Mouse (Mus musculus) adrenal gland, postnatal 0 days (tissue): Measurements from ENCODE around the gene Fscn3. TPM values are rescaled to one million over a fixed set of nuclear protein-coding genes. Genes with fewer than 3 reads are reported as not detected.

ENCODE experiments used
- polyA plus RNA-seq: library from polyadenylated mRNA; unstranded; fragments of >200 nt; fragmentation: Nextera tagmentation; extraction: Ambion mirVana; gene quantifications from 2 replicates; pipeline ENCODE4 v1.2.1, GENCODE M21; 2015

The Fscn3 gene
- not detected in 2 replicates for polyA plus RNA-seq

DNA sequence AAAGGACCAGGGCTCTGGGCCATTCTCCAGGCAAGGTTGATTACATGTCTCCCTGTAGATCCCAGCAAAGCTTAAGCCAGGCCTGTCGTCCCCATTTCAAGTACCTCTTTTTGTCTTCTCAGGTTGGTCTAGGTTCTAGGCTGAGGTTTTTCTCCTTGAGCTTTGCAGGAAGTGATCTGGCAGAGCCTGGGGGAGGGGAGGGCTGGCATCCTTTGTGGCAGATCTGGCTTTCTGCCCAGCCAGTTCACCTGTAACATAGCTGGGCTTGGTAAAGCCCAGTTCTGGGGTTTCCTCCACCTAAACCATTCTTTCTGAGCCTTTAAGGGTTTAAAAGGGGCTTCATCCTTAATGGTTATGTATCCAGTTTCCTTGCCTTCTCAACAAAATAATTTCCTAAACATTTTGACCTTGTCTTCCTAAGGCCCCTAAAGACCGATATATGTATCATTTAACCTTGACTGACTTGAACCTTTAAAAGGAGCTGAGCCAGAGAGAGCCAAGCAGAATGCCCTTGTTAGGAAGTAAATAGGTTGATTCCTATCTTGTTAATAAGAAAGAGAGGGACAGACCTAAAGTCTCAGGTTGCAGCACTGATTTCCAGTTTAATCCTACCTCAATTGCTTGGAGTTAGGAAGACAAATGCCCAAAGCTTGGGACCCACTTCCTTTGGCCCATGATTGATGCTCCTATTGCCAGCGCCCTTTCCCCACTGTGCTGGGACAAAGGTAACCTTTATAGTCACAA, at the start of gene Fscn3:
Gene Fscn3 (plus strand): TSS at position 694 of the 744 bp plus-strand sequence.

DNA sequence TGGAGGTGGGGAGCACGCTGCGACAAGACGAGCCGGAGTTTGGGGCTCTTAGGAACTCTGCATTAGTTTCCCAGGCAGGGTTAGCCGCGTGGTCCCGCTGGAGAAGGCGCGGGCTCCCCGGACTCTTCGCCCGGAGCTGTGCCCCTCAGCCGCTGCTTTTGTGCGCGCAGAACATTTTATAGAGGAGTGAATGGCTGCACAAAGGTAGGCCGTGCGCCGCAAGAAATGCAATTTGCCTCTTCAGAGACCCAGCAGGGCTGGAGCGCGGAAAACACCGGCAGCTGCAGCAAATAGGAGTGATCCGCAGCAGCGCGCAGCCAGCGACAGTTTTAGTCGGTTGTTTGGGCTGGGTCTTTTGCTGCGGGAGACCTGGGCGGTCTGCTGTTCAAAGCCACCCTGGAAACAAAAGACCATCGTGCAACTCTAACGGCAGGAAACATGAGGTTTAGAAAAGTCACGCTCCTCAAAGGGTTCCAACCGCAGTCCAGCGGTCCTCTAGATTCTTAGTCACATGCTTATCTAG, 29.8 kb upstream of the Fscn3 start, which contains the start of gene Zfp800:
Gene Zfp800 (minus strand): TSS at position 325 of the 523 bp plus-strand sequence.

GRCm38 (mm10) chr6:28423313-28423712, 4.3 kb upstream of the Fscn3 start, which contains the start of gene Arf5:
Arf5 (plus strand) TSS chr6:28423560.

DNA sequence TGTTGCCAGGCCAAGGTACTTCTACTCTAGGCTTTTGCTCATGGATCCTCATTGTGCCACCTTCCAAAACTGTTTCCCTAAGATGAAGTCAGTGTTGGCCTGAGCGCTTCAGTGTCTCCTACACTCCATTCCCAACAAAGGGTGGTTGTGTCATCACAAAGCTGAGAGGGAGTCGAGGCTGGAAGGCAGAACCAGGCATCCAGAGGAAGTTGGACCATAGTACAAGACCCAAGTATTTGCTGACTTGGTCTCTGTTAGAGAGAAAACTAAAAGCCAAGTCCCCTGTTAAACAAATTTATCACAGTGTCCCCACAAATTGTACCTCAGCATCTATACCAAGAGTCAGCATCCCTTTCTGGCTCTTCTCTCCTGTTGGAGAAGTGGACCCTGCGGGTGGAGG, 701 bp downstream of the Fscn3 start, which contains the start of gene Gcc1:
Gene Gcc1 (minus strand): TSS at position 101 of the 400 bp plus-strand sequence.

GRCm38 (mm10) chr6:28449253-28449652, 21.7 kb downstream of the Fscn3 start, which contains the start of gene Pax4:
Pax4 (minus strand) TSS chr6:28449353.

GRCm38 (mm10) chr6:28474839-28475238, 47.2 kb downstream of the Fscn3 start, which contains the start of gene Snd1:
Snd1 (plus strand) TSS chr6:28475139.

Other genes starting within 250 kb of the Fscn3 start
- gene Zfp800, start 29.8 kb upstream of the Fscn3 start, polyA plus RNA-seq: 13.8 and 26.7 TPM in 2 replicates
- 314 and 331 TPM in 2 replicates for gene Arf5, start 4.2 kb upstream of the Fscn3 start, polyA plus RNA-seq
- 5.5 and 7.1 TPM in 2 replicates for gene Gcc1, start 601 bp downstream of the Fscn3 start, polyA plus RNA-seq
- gene Pax4, start 21.6 kb downstream of the Fscn3 start, polyA plus RNA-seq: not detected in 2 replicates
- gene Snd1, start 47.4 kb downstream of the Fscn3 start, polyA plus RNA-seq: 47.9 and 66.9 TPM in 2 replicates